Mouse (Mus musculus) heart, postnatal 0 days (tissue): ENCODE data around the gene Patz1.

Experiments
- CTCF ChIP-seq: IDR thresholded peaks from 2 replicates; pipeline ENCODE4 v1.5.1; 2016; ENCODE audit warnings: antibody characterized with exemption, control low read depth, low read depth
- EP300 ChIP-seq: IDR thresholded peaks from 2 replicates; pipeline ENCODE4 v1.6.1; 2016; ENCODE audit warnings: antibody characterized with exemption, low read depth

GRCm38 (mm10) chr11:3318286-3318685 lies 29.6 kb downstream of the Patz1 start:
- TF ChIP-seq CTCF (no peak), EP300 (no peak)
